Mouse (Mus musculus) erythroblast, embryonic 14.5 days (primary cell): ENCODE data around the gene Slfn3. TPM values are rescaled to one million over a fixed set of nuclear protein-coding genes. Genes with fewer than 3 reads are reported as not detected.
"Not testable (repeated sequence)": the region's sequence is repeated elsewhere in the genome, so short reads cannot be mapped to it uniquely, and the experiment has no call there.

ENCODE experiments used
- H3K27me3 ChIP-seq: 2 replicates; pipeline ENCODE4 v1.6.1; 2012; ENCODE audit warnings: inconsistent platforms; ENCODE audit not compliant: control insufficient read depth
- H3K36me3 ChIP-seq: 2 replicates; pipeline ENCODE4 v1.6.1; 2012; ENCODE audit warnings: mild to moderate bottlenecking, inconsistent platforms; ENCODE audit not compliant: control insufficient read depth
- H3K4me1 ChIP-seq: 2 replicates; pipeline ENCODE4 v1.6.1; 2012; ENCODE audit warnings: inconsistent platforms; ENCODE audit not compliant: control insufficient read depth
- H3K4me3 ChIP-seq: replicated peaks from 2 replicates; pipeline ENCODE3; 2012; ENCODE audit warnings: moderate library complexity, mild to moderate bottlenecking, inconsistent platforms
- H3K9me3 ChIP-seq: 2 replicates; pipeline ENCODE4 v1.6.1; 2012; ENCODE audit warnings: low read length, inconsistent platforms, mixed read lengths; ENCODE audit not compliant: control insufficient read depth
- GATA1 ChIP-seq: IDR thresholded peaks from 2 replicates; pipeline ENCODE4 v1.6.1; 2012; ENCODE audit warnings: low read length, inconsistent platforms, mixed read lengths
- TAL1 ChIP-seq: IDR thresholded peaks from 3 replicates; pipeline ENCODE4 v1.6.1; 2012; ENCODE audit warnings: low read length, inconsistent platforms, mixed read lengths
- polyA plus RNA-seq: library from polyadenylated mRNA; stranded (reverse); fragments of >175 nt; gene quantifications from 2 replicates; pipeline ENCODE4 v1.2.3, GENCODE M21; 2012

Slfn3 gene
- polyA plus RNA-seq, 1 experiment, result not detected

DNA sequence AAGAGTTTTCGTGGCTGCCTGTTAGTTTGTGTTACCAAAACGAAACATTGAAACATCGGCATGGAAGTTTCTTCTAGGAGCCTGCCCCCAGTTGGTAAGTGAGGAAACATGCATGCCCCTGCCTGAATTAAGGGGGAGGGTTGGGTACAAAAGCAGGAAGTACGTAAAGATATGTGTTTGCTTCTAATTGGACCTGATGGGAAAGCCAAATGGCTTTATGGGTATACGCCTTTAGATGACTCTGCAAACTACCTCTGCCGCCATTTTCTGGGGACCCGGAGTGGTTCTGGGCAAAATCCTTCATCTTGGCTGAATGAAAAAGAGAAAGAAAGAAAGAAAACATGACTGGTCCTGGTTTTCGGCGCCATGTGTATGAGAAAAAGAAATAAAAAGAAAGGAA lies 33.1 kb downstream of the Slfn3 start:
- Histone ChIP-seq H3K27me3 (no peaks in the 10 kb centered on the region), H3K4me3 (peak overlapping the region; percentile 85), H3K9me3 (no peaks in the 10 kb centered on the region), H3K4me1 (peaks cover 43% of the 10 kb centered on the region), H3K36me3 (peaks cover 46% of the 10 kb centered on the region)
- TF ChIP-seq TAL1, result no peak
- no peak for TF ChIP-seq GATA1

DNA sequence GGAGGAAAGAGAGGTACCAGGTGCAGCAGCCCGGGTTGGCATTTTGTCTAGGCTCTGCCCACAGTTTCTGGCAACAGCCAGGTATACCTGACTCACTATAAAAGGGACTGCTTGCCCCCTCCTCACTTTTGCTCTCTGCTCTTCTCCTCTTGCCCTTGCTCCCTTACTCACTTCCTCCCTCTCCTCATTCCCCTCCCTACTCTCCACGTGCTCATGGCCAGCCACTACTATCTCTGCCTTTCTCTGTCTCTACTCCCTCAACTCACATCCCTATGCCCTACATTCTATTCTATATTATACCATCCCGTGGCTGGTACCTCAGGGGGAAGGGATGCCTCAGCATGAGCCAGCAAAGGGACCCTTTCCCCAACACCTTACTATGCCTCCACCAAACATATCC lies 33.6 kb downstream of the Slfn3 start:
- Histone ChIP-seq H3K4me3 (peak overlapping the region; percentile 85), H3K4me1 (peaks cover 48% of the 10 kb centered on the region), H3K27me3 (no peaks in the 10 kb centered on the region), H3K36me3 (peaks cover 51% of the 10 kb centered on the region), H3K9me3 (no peaks in the 10 kb centered on the region)
- TF ChIP-seq TAL1, result no peak
- TF ChIP-seq GATA1, result no peak

DNA sequence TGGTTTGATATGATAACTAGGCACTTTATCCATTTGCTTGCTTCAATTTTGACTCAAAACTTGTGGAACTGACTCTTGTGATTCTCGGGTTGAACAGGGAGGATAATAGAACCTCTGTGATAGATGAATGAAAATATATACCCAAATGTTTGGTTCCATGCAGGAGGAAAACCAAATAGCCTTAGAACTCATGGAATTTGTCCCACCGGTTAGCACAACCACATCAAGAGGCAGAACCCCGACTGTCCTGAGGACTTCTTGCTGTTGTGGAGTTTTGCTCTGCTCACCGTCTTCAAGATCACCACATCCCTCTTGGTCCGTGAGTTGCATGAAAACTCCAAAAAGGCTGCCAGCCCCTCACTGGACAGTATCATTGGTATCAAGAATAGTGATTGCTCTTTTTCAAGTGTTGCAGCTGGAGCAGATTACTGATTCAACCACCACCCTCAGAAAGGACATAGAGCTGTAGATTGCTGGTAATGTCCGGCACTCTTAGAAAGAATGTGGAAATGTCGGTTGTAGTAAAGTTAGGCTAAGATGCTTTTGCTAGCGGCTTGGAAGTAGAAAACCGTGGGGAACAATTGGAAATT lies 34.3 kb downstream of the Slfn3 start:
- TF ChIP-seq TAL1 (no peak), GATA1 (no peak)
- peak overlapping the region; percentile 85 for H3K4me3 ChIP-seq
- peaks cover 51% of the 10 kb centered on the region for H3K4me1 ChIP-seq
- no peaks in the 10 kb centered on the region for H3K9me3 ChIP-seq
- peaks cover 58% of the 10 kb centered on the region for H3K36me3 ChIP-seq
- no peaks in the 10 kb centered on the region for H3K27me3 ChIP-seq

DNA sequence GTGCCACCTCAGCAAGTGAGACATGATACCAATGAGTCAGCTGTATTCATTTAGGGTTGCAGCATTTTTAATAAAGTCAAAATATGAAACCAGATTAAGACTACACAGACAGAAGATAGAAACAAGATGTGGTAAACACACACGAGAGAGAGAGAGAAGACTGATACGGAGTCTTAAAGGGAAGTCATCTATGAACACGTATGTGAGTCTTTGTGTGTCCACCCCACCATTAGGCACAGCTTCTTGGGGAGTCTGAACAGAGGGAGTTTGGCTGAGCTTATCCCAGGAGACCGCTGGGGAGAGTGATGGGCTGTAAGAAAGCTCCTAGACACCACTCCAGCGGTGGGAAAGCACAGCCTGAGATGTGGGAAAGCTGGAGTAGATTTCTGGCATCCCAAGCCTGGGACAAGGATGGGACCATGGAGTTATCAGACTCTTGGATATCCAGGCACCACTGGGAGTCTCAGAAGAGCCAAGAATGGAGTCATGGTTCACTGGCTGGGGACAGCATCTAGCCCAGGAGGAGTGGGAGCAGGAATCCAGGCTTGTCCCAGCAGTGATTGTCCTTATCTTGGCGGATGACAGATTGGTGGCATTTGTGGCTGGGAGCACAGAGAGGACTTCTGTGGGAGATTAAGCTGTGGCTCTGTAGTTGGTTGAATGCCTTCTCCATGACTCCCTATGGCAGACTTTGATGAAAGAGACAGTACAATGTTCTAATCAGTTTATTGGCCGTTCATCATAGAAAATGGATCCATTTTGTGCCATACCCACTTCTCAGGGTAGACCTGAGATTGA lies 37.0 kb downstream of the Slfn3 start:
- Histone ChIP-seq H3K9me3 (no peaks in the 10 kb centered on the region), H3K27me3 (no peaks in the 10 kb centered on the region), H3K4me1 (peaks cover 55% of the 10 kb centered on the region), H3K36me3 (peaks cover 72% of the 10 kb centered on the region), H3K4me3 (no peak overlapping the region)
- TF ChIP-seq GATA1 (no peak), TAL1 (no peak)

DNA sequence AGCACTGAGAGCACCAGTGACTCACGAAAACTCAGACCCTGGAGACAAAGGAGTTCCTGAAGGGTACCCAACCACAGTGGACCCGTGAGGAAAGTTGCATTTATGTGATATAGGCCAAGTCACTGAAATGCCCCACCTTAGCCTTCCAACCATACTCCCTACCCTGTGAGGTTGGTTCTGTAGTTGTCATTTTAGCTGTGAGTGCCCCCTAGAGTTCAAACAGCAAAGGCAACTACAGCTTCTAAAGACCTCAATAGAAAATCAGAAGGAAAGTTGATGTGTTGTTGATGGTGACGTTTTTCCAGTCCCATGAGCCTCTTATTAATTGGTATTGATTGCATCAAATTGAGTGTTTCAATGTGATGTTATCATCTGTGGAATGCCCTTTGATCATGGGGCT lies 39.8 kb downstream of the Slfn3 start:
- no peaks in the 10 kb centered on the region for H3K9me3 ChIP-seq
- H3K36me3 ChIP-seq, result peaks cover 62% of the 10 kb centered on the region
- no peaks in the 10 kb centered on the region for H3K27me3 ChIP-seq
- no peak for TF ChIP-seq TAL1
- TF ChIP-seq GATA1, result no peak
- H3K4me1 ChIP-seq, result peaks cover 54% of the 10 kb centered on the region
- H3K4me3 ChIP-seq, result no peak overlapping the region

DNA sequence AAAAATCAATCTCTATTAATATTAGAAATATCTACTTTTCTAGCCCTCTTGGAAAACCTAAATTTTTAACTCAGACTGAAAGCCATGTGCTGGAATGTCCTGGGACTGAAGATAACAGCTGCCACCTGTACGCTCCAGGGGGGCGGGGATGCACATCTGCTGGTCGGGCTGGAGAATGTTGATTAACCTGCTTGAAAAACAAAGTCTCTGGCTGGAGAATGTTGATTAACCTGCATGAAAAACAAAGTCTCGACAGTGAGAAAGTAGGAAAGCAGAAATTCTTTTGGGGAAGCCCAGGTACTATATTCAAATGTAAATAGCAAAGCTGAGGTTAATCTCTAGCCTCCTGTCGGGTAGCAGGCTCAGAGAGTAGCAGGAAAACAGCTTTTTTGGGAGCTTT lies 42.5 kb downstream of the Slfn3 start:
- peak; percentile 55 for TF ChIP-seq TAL1
- H3K4me1 ChIP-seq, result peaks cover 55% of the 10 kb centered on the region

DNA sequence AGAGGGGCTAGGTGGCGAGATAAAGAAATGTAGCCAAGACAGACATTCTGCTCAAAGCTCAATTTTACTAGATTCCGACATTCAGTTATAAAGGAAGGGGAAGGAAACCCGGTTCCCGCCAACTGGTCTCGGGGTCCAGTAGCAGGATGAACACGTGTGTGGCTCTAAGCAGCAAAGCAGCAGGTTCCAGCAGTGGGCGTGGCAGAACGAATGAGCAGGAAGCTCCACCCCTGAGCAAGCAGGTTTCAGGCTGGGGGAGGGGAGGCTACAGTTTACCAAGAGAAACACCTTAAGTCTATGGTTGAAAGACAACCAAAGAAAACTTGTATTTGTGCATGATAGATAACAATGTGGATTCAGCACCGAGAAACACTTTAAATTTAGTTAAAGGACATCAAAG lies 46.3 kb downstream of the Slfn3 start:
- H3K9me3 ChIP-seq, H3K27me3 ChIP-seq: not testable (repeated sequence)
- Histone ChIP-seq H3K36me3 (peaks cover 49% of the 10 kb centered on the region), H3K4me1 (peaks cover 35% of the 10 kb centered on the region), H3K4me3 (peak overlapping the region; percentile 35)

More for the DNA sequence above, 42.5 kb downstream of the Slfn3 start:
- not testable (repeated sequence) for H3K9me3 ChIP-seq, H3K27me3 ChIP-seq, H3K4me3 ChIP-seq
- H3K36me3 ChIP-seq, result peaks cover 48% of the 10 kb centered on the region

DNA sequence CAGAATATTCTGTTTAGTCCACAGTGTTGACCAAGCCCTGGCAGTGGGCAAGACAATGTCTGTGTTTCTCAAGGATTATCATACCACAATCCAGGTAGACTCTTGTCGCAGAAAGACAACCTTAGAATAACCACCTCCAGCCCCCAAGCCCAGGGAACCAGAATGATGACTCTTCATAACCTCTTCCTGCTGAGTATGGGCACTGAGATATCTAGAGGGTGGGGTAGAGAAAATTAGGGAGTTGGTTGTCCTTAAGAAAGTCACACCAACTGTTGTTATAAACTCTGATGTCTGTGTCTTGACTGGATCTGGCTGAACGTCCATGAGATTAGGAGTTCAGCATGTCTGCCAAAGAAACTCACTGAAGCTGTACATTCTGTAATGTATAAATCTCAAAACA lies 47.3 kb downstream of the Slfn3 start:
- Histone ChIP-seq H3K27me3 (no peaks in the 10 kb centered on the region), H3K4me1 (peaks cover 30% of the 10 kb centered on the region), H3K9me3 (no peaks in the 10 kb centered on the region), H3K36me3 (peaks cover 59% of the 10 kb centered on the region), H3K4me3 (no peak overlapping the region)
- TF ChIP-seq TAL1 (no peak), GATA1 (no peak)

DNA sequence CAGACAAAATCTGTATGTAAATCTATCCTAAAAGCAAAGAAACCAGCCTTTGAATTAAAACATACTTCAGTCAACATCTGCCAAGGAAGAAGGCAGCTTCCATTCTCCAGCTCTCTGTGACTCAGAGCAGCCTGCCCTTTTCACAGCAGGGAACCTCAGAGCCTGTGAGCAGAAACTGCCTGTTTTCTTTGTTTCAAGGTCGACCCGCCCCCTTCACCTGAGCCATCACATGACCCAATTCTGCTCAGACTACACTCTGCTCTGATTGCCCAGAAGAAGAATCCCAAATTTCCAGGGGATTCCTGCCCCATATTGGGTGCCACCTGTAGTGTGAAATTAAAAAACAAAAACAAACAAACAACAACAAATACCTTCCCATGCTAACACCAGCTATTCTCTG lies 48.7 kb downstream of the Slfn3 start:
- Histone ChIP-seq H3K4me3 (no peak overlapping the region), H3K4me1 (peaks cover 22% of the 10 kb centered on the region), H3K9me3 (no peaks in the 10 kb centered on the region), H3K27me3 (no peaks in the 10 kb centered on the region; the same call in 1 of the 2 replicates), H3K36me3 (peaks cover 68% of the 10 kb centered on the region)
- no peak for TF ChIP-seq TAL1
- no peak for TF ChIP-seq GATA1

DNA sequence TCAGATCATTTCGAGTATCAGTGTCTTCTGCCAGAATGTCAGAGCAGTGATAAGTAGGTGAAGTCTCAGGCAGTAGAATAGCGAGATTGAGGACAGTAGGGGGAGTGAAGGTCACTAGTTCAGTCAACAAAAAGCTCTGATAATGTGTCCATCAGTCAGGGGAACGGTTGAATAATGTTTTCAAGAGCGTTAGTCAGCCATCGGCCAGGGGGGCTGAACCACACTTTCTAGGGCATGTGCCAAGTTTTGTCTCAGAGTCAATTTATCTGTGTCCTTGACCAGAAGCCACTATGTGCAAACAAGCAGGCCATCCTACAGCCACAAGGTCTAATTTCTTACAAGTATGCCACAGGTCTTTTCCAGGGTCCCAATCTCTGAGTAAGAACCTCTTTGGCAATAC lies 66.1 kb downstream of the Slfn3 start:
- not testable (repeated sequence) for H3K27me3 ChIP-seq, H3K9me3 ChIP-seq, H3K4me3 ChIP-seq
- peaks cover 59% of the 10 kb centered on the region for H3K36me3 ChIP-seq
- peaks cover 11% of the 10 kb centered on the region for H3K4me1 ChIP-seq
